Mouse (Mus musculus) small intestine, adult 2 months (tissue): ENCODE results near the gene Fam124b.

Experiments
- CTCF ChIP-seq: fragments of 200-500 bp; IDR thresholded peaks from 2 replicates; pipeline ENCODE4 v1.5.1; 2012; ENCODE audit warnings: low read depth, mild to moderate bottlenecking, control low read depth, inconsistent platforms, low read length, moderate library complexity, mixed read lengths; ENCODE audit not compliant: insufficient replicate concordance, insufficient read length; ENCODE audit errors: extremely low read depth
- POLR2A ChIP-seq: fragments of 200-500 bp; IDR thresholded peaks from 2 replicates; pipeline ENCODE4 v1.6.1; 2012; ENCODE audit warnings: low read depth, mild to moderate bottlenecking, control low read depth, inconsistent platforms, low read length, moderate library complexity

DNA sequence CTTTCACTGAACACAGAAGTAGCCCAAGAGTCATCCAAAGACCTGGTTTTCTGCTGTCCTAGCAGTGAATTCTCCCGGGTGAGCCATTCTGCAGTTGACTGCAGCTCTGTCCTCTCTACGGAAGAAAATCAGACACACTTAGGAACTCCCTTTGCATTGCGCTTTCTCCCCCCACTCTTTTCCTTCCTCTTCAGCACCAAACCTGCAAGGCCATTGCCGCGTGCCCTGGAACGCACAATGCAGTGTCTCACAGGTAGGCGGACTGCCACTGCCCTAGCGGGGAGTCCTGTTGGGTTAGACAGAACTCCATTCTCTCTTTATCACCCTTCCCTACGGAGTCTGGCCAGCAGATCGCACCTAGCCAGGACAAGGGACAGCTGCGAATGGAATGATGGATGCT is 21.2 kb upstream of the Fam124b start:
- no peak for TF ChIP-seq CTCF
- no peak for TF ChIP-seq POLR2A
